Mouse (Mus musculus): Measurements from ENCODE around the gene 1810030O07Rik.
"Not testable (repeated sequence)": the region's sequence is repeated elsewhere in the genome, so short reads cannot be mapped to it uniquely, and the experiment has no call there.

DNA sequence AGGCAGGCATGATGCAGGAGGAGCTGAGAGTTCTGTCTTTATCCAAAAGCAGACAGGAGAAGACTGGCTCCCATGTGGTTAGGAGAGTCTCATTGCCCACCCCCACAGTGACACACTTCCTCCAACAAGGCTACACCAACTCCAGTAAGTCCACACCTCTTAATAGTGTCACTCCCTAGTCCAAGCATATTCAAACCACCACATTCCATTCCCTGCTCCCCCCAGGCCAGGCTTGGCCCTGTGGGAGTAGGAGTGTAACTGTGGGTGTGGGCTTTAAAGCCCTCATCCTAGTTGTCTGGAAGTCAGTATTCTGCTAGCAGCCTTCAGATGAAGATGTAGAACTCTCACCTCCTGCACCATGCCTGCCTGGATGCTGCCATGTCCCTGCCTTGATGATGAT is 62.9 kb downstream of the 1810030O07Rik start:
- TF ChIP-seq CTCF (IDR thresholded peaks at IDR 0.05; ENCODE audit: control insufficient read depth, insufficient read depth, insufficient read length); MAX (IDR thresholded peaks at IDR 0.05); FOSL1 (IDR thresholded peaks at IDR 0.05; ENCODE audit: insufficient read depth, low read length, poor library complexity, severe bottlenecking); MYOD1 (IDR thresholded peaks at IDR 0.05; ENCODE audit: control insufficient read depth, insufficient read length, low read depth); USF1 (IDR thresholded peaks at IDR 0.05; ENCODE audit: low read depth): not testable (repeated sequence)
